Mouse (Mus musculus): ENCODE measurements around the gene Adam19.

DNA sequence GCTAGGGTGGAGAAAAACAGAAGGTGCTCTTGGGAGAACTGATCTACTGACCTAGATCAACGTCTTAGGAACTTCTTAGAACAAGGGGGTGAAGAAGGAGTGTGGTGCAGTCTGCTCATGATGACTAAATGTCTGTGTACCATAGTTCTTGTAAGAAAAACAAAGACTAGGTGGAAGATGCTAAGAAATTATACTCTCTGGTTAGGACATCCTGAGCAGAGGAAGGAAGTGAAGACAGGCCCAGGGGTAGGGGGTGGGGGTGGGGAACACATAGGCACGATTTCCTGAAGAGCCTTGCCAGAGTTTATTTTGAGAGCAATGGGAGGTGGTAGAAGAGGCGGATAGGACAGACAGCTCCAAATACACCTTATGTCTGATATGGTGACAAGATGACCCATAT lies 27.6 kb downstream of the Adam19 start:
- TF ChIP-seq POLR2A (IDR thresholded peaks at IDR 0.05; ENCODE audit: insufficient read length, low read depth) (no peak), TCF12 (IDR thresholded peaks at IDR 0.05; ENCODE audit: insufficient read depth, poor library complexity, severe bottlenecking) (no peak), MAX (IDR thresholded peaks at IDR 0.05; ENCODE audit: low read depth) (no peak), MYOG (IDR thresholded peaks at IDR 0.05; ENCODE audit: control insufficient read depth in 1 of 3, insufficient read depth in 1 of 3, insufficient read length in 2 of 3, low read depth in 2 of 3) (no peak)

Measured in myocyte (in vitro differentiated cells).